Mouse (Mus musculus): ENCODE data around the gene Zfp786.
"Not testable (repeated sequence)": the region's sequence is repeated elsewhere in the genome, so short reads cannot be mapped to it uniquely, and the experiment has no call there.

Zfp786 gene

DNA sequence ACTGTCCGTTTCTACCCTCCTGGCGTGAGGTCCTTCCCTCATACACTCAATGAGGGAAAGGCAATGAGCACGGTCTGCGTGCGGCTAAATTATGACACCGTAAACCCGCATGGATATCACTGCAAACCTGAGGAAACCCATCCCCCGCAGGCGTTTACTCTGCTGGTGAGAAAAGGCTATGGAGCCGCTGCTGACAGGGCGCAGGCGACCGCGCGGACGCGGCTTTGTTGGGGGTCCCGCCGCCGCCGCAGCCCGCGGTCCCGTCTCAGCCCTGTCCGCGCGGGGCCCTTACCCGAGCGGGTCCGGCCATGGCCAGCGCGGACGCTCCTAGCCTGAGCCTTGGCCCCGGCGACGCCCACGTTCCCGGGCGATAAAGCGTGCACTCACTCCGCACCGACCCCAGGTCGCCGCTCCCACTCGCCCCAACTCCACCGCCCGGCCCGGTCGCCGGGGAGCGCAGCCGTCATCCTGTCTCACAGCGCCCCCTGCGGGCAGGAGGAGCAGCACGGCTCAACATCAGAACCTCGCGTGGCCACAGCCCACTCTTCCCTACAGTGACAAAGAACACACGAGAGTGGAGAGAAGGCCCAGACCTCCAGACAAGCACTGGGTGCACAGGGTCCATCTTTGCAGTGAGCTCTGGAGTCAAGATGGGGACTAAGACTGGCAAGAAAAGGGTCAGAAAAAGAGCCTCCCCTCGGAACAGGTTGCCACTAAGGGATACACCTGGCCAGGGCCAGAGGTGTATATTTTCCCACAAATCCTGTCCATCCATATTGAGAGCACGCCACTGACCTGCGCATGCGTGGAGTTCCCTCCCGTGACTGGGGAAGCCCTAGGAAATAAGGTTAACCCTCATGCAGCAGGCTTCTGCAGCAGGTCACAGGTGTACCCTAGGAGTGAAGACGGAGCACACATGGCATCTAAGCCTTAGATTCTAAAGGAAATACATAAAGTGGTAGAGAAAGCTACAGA lies at the start of gene Zfp786:
Gene Zfp786, minus strand, starts transcription at position 764 of the 975 bp plus-strand sequence.
- peak; percentile 96 for DNase-seq

GRCm38 (mm10) chr6:47880166-47880565 lies 49.5 kb upstream of the Zfp786 start:
- DNase-seq, result no peak

- DNase-seq, result no peak
Observed at GRCm38 (mm10) chr6:47879049-47879716, 48.5 kb upstream of the Zfp786 start.

DNA sequence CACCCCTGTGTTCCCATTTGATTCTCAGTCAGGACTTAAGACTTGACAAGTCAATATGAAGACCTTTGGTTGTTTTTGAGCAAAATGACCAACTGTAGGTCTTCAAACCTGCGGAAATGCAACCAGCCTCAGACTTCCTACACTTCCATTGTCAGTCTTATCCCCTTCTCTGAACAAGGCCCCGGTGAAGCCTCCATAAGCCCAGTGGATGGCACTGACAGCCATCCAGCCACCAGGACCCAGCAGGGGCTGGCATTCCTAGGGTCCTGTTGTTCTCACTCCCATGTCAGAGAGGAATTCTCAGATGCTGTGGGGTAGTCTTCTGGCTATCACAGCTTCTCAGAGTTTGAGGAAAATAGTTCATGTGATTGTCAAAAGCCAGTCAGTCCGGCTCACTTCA lies 47.9 kb upstream of the Zfp786 start:
- no peak for DNase-seq

DNA sequence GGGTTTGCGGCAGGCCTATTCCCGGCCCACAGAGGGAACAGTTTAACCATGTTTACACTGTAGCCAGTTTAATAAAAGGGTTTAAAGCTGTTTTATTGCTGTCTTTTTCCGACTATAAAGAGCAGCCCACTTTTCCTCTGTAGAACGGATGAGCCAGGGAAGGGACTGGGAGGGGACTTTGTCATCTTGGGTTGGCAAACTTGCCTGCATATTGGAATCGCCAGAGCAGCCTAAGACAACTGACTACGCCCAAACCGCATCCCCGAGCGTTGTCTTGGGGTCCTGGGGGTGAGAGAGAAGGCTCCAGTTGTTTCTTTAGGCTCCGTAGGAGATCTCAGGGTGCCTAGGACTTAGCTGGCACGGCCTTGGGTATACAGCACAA lies 47.5 kb upstream of the Zfp786 start:
- DNase-seq, result no peak

DNA sequence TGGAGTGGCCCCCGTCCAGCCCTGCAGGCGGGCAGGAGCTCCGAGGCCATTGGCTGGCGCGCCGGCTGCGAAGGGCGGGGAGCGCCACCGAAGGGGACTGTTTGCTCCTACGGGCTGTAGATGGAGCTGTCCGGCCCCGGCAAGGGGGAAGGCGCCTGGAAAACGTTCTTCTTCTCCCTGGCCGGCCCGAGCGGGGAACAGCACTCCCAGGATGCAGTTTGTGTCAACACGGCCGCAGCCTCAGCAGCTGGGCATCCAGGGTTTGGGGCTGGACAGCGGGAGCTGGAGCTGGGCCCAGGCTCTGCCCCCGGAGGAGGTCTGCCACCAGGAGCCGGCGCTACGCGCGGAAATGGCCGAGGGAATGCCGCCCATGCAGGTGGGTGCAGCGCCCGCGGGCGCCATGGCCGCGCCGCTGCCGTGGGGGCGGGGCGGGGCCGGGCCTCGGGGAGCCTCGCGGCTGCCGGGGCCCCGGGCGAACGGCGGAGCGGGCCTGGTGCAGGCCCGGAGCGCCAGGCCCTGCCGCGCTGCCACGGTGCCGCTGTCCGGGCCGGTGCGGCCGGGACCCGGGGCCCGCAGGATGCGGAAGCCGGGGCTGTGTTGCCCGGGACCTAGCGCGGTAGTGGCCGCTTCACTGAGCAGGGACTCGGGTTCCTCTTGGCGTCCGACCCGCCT lies 46.9 kb upstream of the Zfp786 start:
- DNase-seq, result peak; percentile 91

GRCm38 (mm10) chr6:47877058-47877457 lies 46.4 kb upstream of the Zfp786 start, which contains the start of gene Zfp282:
Gene Zfp282, plus strand, starts transcription at chr6:47877204.
- no peak for DNase-seq

- no peak for DNase-seq
Observed at GRCm38 (mm10) chr6:47872266-47872665, 41.6 kb upstream of the Zfp786 start.

- not testable (repeated sequence) for DNase-seq
Observed at GRCm38 (mm10) chr6:47857729-47858128, 27.1 kb upstream of the Zfp786 start.

DNA sequence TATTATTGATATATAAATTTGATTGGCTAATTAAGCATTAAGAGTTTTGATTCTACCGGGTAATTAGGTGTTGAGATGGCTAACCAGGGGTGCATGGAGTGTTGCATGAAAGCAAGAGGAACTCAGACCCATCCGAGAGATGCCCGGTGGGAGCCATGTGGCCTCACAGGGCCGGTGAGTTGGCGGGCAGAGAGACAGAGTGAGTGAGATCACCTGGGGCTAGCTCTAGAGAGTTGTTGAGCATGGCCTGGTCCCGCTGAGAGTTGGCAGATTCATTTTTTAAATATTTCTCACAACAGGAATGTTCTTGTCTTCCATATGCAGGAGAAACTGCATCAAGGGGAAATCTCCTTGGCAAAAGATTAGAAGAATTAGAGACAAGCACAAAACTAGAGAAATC lies 26.6 kb upstream of the Zfp786 start:
- no peak for DNase-seq

DNA sequence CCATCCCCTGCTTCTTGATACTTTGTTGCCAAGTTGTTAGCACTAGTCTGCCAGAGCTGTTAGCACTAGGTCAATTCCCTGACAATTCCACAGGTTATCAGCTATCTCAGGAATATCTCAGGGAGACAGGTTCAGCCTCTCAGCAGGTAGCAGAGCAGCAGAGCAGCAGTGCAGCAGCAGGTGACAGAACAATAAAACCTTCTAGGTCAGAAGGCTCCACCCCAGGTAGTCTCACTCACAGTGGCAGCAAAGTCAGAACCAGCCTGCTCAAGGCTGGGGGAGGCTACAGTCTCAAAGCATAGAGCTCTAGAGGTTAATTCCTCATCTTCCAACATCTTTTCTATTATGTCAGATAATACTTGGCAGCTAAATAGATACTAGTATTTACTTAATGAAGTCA lies 15.1 kb upstream of the Zfp786 start:
- no peak for DNase-seq

GRCm38 (mm10) chr6:47842337-47842736 lies 11.7 kb upstream of the Zfp786 start:
- DNase-seq, result no peak

DNA sequence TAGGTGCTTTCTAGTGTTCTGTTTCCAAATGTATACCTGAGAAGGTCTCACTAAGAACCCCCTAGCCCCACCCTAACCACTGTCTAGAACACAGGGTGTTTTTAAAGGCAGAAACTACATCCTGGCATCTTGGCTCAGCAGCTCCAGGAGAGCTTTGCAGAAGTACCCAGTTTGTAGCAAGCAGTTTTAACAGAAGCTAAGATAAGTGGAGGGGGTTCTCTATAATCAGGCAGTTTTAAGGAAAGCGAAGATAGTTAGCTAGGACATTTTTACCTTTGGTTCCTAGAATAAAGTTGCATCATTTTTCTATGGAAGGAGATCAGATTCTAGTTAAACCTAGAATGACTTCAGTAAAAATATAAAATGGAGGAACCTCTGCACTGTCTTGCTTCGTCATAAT lies 11.2 kb upstream of the Zfp786 start:
- no peak for DNase-seq

GRCm38 (mm10) chr6:47841077-47841476 lies 10.4 kb upstream of the Zfp786 start:
- no peak for DNase-seq

DNA sequence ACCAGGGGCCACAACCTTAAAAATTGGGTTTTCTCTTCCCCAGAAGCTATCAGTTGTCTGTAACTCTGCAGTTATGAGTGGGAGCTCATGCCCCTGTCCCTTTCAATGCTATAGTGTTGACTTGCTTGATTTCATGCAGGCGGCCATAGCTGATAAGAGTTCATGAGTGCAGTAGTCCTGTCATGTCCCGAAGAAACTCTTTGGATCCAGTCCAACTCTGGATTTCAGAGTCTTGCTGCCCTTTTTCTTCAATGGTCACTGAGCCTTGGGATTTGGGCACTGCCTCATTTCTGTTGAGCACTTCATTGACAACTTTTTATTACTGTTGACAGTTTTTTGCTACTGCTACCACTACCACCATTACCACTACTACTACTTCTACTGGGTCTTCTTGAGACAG lies 7.0 kb upstream of the Zfp786 start:
- no peak for DNase-seq

DNA sequence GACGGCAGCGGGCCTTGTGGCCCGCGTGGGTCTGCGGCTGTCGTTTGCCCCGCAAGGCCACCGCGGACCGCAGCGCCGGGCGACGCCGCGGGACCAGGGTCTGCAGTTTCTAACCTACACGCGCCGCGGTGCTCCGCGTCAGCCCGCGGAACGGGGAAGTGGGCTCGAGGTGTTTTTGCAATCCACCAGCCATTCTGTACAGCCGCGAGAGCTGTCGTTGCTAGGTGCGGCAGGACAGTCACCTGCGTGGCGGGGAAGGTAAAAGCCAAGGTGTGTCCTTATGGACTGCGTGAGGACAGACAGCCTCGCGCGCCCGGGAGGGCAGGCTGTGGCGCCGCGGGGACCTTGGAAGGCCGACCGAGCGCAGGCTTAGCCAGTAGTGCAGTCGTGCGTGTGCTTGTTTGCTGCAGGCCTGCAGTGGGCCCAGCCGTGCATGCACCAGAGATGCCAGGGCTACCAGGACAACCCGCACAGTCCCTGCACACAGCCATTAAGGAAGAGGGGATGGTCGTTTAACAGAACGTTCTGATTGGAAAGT lies 5.4 kb upstream of the Zfp786 start:
- DNase-seq, result peak; percentile 56

DNA sequence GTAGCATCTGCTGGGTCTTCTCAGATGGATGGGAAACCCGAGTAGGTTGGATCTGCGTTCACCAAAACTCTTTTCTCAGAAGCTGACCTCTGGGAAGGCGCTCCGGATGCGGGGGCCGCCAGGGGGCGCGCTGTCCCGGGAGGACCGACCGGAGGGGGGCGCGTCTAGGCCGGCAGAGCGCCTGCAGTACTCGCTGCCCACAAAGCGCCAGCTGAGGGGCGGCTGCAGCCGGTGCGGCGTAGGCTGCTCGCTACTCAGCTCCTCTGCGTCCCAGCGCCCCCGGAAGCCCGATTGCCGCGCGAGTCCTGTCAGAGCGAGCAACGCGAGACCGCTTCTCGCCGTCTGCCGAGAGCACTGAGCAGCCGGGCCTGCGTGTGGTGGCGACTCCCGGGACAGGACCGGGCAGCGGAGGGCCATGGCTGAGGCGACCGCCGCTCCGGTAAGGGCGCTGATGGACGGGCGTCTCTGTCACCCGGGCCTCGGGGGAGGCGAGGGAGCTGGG lies 4.9 kb upstream of the Zfp786 start, which contains the start of gene Zfp398:
Gene Zfp398, plus strand, starts transcription at position 180 of the 502 bp plus-strand sequence.
- peak; percentile 97 for DNase-seq

DNA sequence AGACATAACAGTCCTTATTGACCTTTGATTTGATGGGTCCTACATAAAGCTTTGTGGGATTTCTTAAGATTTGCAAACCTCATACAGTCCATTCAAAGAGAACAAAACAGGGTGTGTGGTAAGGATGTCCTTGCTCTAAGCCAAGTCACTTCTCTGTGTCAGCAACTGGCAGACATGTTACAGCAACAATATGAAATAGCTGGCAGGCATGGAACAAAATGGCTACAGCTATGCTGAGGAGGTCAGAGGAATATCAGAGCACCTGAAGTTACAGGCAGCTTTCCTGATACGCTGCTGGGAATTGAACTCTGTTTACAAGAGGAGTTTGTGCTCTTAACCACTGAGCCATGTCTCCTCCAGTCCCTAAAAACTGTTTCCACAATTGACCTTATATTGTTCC lies 1.6 kb upstream of the Zfp786 start:
- DNase-seq, result no peak

DNA sequence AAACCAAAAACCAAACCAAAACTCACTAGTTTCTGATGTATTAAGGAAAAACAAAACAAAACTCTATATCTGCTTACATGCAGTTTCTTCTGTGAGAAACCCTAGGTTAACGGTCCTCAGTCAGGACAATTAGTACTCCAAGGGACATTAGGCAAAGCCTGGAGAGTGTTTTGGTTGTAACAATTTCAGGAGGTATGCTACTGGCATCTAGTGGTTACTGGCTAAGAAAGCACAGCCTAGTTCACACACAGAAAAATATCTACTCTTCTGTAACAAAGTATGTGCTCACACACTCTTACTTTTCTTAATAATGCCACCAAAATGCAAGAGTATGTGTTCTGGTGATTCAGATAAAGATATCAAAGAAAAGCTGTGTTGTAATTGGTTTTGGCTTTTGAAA lies 1.7 kb downstream of the Zfp786 start:
- no peak for DNase-seq

- DNase-seq, result no peak
Observed at GRCm38 (mm10) chr6:47827462-47827861, 3.2 kb downstream of the Zfp786 start.

DNA sequence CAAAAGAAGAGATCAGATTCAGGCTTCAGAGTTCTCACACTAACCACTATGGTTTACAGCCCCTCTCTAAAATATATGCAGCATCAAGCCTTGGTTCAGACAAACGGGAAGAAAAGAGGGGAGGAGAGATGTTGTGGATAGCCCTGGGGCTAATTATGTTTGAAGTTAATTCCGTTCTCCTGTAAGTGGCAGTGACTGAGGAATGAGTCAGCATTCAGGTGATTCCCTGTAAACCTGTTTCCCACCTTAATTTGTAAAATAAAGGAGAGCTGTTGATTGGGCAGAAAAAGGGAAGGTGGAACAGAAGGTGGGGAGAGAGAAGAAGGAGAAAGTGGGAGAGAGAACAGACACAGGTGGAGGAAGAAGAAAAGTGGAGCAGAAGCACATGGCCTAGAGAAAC lies 6.4 kb downstream of the Zfp786 start:
- no peak for DNase-seq

GRCm38 (mm10) chr6:47821776-47822175 lies 8.9 kb downstream of the Zfp786 start:
- DNase-seq, result no peak

GRCm38 (mm10) chr6:47821236-47821635 lies 9.4 kb downstream of the Zfp786 start:
- DNase-seq, result no peak

Data from cerebellum, adult 8-10 months (tissue).